Mouse (Mus musculus) stomach, embryonic 16.5 days (tissue): ENCODE results near the gene Mfng. TPM values are rescaled to one million over a fixed set of nuclear protein-coding genes. Genes with fewer than 3 reads are reported as not detected.
A peak's percentile ranks its signal among the peaks of the same experiment; 100 is the strongest.

ENCODE experiments used
- ATAC-seq: fragments of 200-750 bp; cut with Nextera tagmentation; 2 replicates; pipeline ENCODE4 v1.8.0; 2017; ENCODE audit warnings: moderate number of reproducible peaks, moderate TSS enrichment; ENCODE audit not compliant: insufficient read depth, low FRiP score
- H3K27ac ChIP-seq: fragments of 300-500 bp; sonication (generic); 2 replicates; pipeline ENCODE4 v1.5.1; 2014; ENCODE audit warnings: low read length
- H3K27me3 ChIP-seq: fragments of 300-500 bp; sonication (generic); 2 replicates; pipeline ENCODE4 v1.6.1; 2014; ENCODE audit warnings: low read length, control low read depth, mixed read lengths; ENCODE audit not compliant: control insufficient read depth, insufficient read depth
- H3K36me3 ChIP-seq: fragments of 300-500 bp; sonication (generic); 2 replicates; pipeline ENCODE4 v1.6.1; 2014; ENCODE audit warnings: low read length; ENCODE audit not compliant: control insufficient read depth, insufficient read depth
- H3K4me1 ChIP-seq: fragments of 300-500 bp; sonication (generic); 2 replicates; pipeline ENCODE4 v1.6.1; 2014; ENCODE audit warnings: low read length, control low read depth, mixed read lengths; ENCODE audit not compliant: control insufficient read depth, insufficient read depth
- H3K4me2 ChIP-seq: fragments of 300-500 bp; sonication (generic); 2 replicates; pipeline ENCODE4 v1.6.1; 2014; ENCODE audit warnings: low read depth, low read length, mixed read lengths
- H3K4me3 ChIP-seq: fragments of 300-500 bp; sonication (generic); replicated peaks from 2 replicates; pipeline ENCODE4 v1.5.1; 2014; ENCODE audit warnings: mild to moderate bottlenecking, low read length
- H3K9ac ChIP-seq: fragments of 300-500 bp; sonication (generic); 2 replicates; pipeline ENCODE4 v1.6.1; 2014; ENCODE audit warnings: low read length
- H3K9me3 ChIP-seq: fragments of 300-500 bp; sonication (generic); replicated peaks from 2 replicates; pipeline ENCODE4 v1.6.1; 2016; ENCODE audit warnings: low read length, control low read depth; ENCODE audit not compliant: control insufficient read depth
- WGBS: fragments of 180-500 bp; shearing (Covaris S2); extraction: QIAGEN DNeasy Blood & Tissue Kit; methylation state at CpG from one replicate; pipeline ENCODE4 v1.1.7; 2014; 5-methylcytosine and 5-hydroxymethylcytosine counted together
- polyA plus RNA-seq: library from polyadenylated mRNA; unstranded; fragments of >200 nt; fragmentation: Nextera tagmentation; extraction: Ambion mirVana; gene quantifications from 2 replicates; pipeline ENCODE4 v1.2.1, GENCODE M21; 2015

Mfng gene
- 18.5 and 18.7 TPM in 2 replicates for polyA plus RNA-seq

- Histone ChIP-seq H3K9ac (peak within 1 kb of the TSS; percentile 44), H3K27ac (peak within 1 kb of the TSS; percentile 79), H3K4me1 (peaks cover 6% of the 10 kb centered on the region; the same call in 1 of the 2 replicates), H3K4me3 (peak within 1 kb of the TSS; percentile 31), H3K27me3 (no peaks in the 10 kb centered on the region), H3K36me3 (peaks cover 4% of the 10 kb centered on the region; the same call in 1 of the 2 replicates), H3K4me2 (peak within 1 kb of the TSS; percentile 46), H3K9me3 (peaks cover 6% of the 10 kb centered on the region; the same call in 1 of the 2 replicates)
- whole genome bisulfite sequencing = 5% methylated on average over 10 of the region's 11 CpGs
- peak; percentile 85 for ATAC-seq
These were observed at the start of gene Mfng for GRCm38 (mm10) chr15:78773290-78773729. Mfng (minus strand) TSS chr15:78773475.

- 0 out of 2 replicates have a peak, but pooled peaks cover 6% of the 10 kb centered on the region for H3K4me1 ChIP-seq
- no peak overlapping the region for H3K4me2 ChIP-seq
- H3K9me3 ChIP-seq = no peaks in the 10 kb centered on the region
- no peak overlapping the region for H3K27ac ChIP-seq
- no peaks in the 10 kb centered on the region for H3K36me3 ChIP-seq
- ATAC-seq = no peak
- H3K4me3 ChIP-seq = no peak overlapping the region
- H3K9ac ChIP-seq = no peak overlapping the region
- no peaks in the 10 kb centered on the region for H3K27me3 ChIP-seq
- 58% methylated on average over 6 of the region's 6 CpGs for WGBS
These were observed 42.8 kb upstream of the Mfng start for GRCm38 (mm10) chr15:78816074-78816391.

- Histone ChIP-seq H3K36me3 (no peaks in the 10 kb centered on the region), H3K27ac (no peak overlapping the region; the same call in 1 of the 2 replicates), H3K27me3 (no peaks in the 10 kb centered on the region), H3K4me2 (peak overlapping the region; percentile 18), H3K9ac (no peak overlapping the region), H3K4me3 (no peak overlapping the region), H3K9me3 (no peaks in the 10 kb centered on the region), H3K4me1 (0 out of 2 replicates have a peak, but pooled peaks cover 6% of the 10 kb centered on the region)
- peak; percentile 91 for ATAC-seq
- 31% methylated on average over 11 of the region's 11 CpGs for WGBS
These were observed 42.2 kb upstream of the Mfng start for GRCm38 (mm10) chr15:78815314-78816073.

GRCm38 (mm10) chr15:78813603-78814002, 40.3 kb upstream of the Mfng start:
- Histone ChIP-seq H3K36me3 (no peaks in the 10 kb centered on the region), H3K4me3 (no peak overlapping the region), H3K4me2 (no peak overlapping the region), H3K27ac (no peak overlapping the region), H3K4me1 (peaks cover 13% of the 10 kb centered on the region; the same call in 1 of the 2 replicates), H3K9ac (no peak overlapping the region), H3K27me3 (no peaks in the 10 kb centered on the region), H3K9me3 (no peaks in the 10 kb centered on the region)
- 83% methylated on average over 4 of the region's 4 CpGs for WGBS
- no peak for ATAC-seq

GRCm38 (mm10) chr15:78810146-78810545, 36.9 kb upstream of the Mfng start:
- WGBS = 51% methylated on average over 9 of the region's 9 CpGs
- Histone ChIP-seq H3K9ac (no peak overlapping the region), H3K27me3 (no peaks in the 10 kb centered on the region), H3K36me3 (no peaks in the 10 kb centered on the region), H3K4me3 (no peak overlapping the region), H3K9me3 (no peaks in the 10 kb centered on the region), H3K4me1 (peaks cover 20% of the 10 kb centered on the region), H3K4me2 (no peak overlapping the region), H3K27ac (no peak overlapping the region)
- ATAC-seq = no peak

- Histone ChIP-seq H3K36me3 (no peaks in the 10 kb centered on the region), H3K4me3 (no peak overlapping the region), H3K4me2 (no peak overlapping the region), H3K9me3 (no peaks in the 10 kb centered on the region), H3K4me1 (peaks cover 18% of the 10 kb centered on the region), H3K9ac (no peak overlapping the region), H3K27ac (no peak overlapping the region), H3K27me3 (no peaks in the 10 kb centered on the region)
- WGBS = 53% methylated on average over 9 of the region's 9 CpGs
- ATAC-seq = no peak
These were observed 36.5 kb upstream of the Mfng start for GRCm38 (mm10) chr15:78809739-78810138.

GRCm38 (mm10) chr15:78808980-78809379, 35.7 kb upstream of the Mfng start:
- H3K36me3 ChIP-seq = no peaks in the 10 kb centered on the region
- no peak for ATAC-seq
- H3K4me3 ChIP-seq = no peak overlapping the region
- no peak overlapping the region for H3K27ac ChIP-seq
- H3K9ac ChIP-seq = no peak overlapping the region
- H3K4me1 ChIP-seq = peaks cover 23% of the 10 kb centered on the region
- H3K27me3 ChIP-seq = no peaks in the 10 kb centered on the region
- H3K9me3 ChIP-seq = no peaks in the 10 kb centered on the region
- H3K4me2 ChIP-seq = no peak overlapping the region
- 89% methylated on average over 2 of the region's 2 CpGs for WGBS

GRCm38 (mm10) chr15:78807141-78807540, 33.9 kb upstream of the Mfng start:
- Histone ChIP-seq H3K36me3 (no peaks in the 10 kb centered on the region), H3K9ac (no peak overlapping the region), H3K9me3 (no peaks in the 10 kb centered on the region), H3K4me3 (no peak overlapping the region), H3K27me3 (no peaks in the 10 kb centered on the region), H3K4me2 (no peak overlapping the region), H3K4me1 (peaks cover 37% of the 10 kb centered on the region), H3K27ac (peak overlapping the region; percentile 6; the same call in 1 of the 2 replicates)
- 59% methylated on average over 3 of the region's 3 CpGs for WGBS
- ATAC-seq = no peak

- ATAC-seq = no peak
- Histone ChIP-seq H3K27me3 (no peaks in the 10 kb centered on the region), H3K9me3 (no peaks in the 10 kb centered on the region), H3K9ac (no peak overlapping the region), H3K36me3 (no peaks in the 10 kb centered on the region), H3K27ac (no peak overlapping the region), H3K4me2 (no peak overlapping the region), H3K4me3 (no peak overlapping the region), H3K4me1 (peaks cover 38% of the 10 kb centered on the region)
- 23% methylated on average over 2 of the region's 2 CpGs for WGBS
These were observed 33.3 kb upstream of the Mfng start for GRCm38 (mm10) chr15:78806614-78807013.
